Mouse (Mus musculus) bone marrow macrophage, adult 2 months (primary cell): ENCODE results near the gene Fhl1. TPM values are rescaled to one million over a fixed set of nuclear protein-coding genes. Genes with fewer than 3 reads are reported as not detected.

Source experiments
- H3K27ac ChIP-seq: 2 replicates; pipeline ENCODE4 v1.5.1; 2012; ENCODE audit warnings: low read depth, low read length; ENCODE audit not compliant: insufficient read depth
- H3K4me1 ChIP-seq: 2 replicates; pipeline ENCODE4 v1.6.1; 2012; ENCODE audit warnings: low read length; ENCODE audit not compliant: control insufficient read depth, insufficient read depth
- H3K4me3 ChIP-seq: 2 replicates; pipeline ENCODE4 v1.5.1; 2012; ENCODE audit warnings: mild to moderate bottlenecking, low read length, moderate library complexity; ENCODE audit not compliant: insufficient read depth
- CTCF ChIP-seq: IDR thresholded peaks from 2 replicates; pipeline ENCODE4 v1.5.1; 2012; ENCODE audit warnings: low read depth, mild to moderate bottlenecking, low read length, moderate library complexity
- POLR2A ChIP-seq: IDR thresholded peaks from 2 replicates; pipeline ENCODE4 v1.6.1; 2012; ENCODE audit warnings: mild to moderate bottlenecking, low read depth, low read length, borderline replicate concordance
- polyA plus RNA-seq: library from polyadenylated mRNA; stranded (reverse); fragments of >200 nt; gene quantifications from 2 replicates; pipeline ENCODE4 v1.2.4, GENCODE M21; 2012; ENCODE audit not compliant: missing spikeins, insufficient read depth, insufficient read length

Gene Fhl1
- polyA plus RNA-seq, 1 experiment, result 0.51 TPM

- Histone ChIP-seq H3K4me3 (no peak overlapping the region), H3K27ac (no peak overlapping the region), H3K4me1 (no peaks in the 10 kb centered on the region)
- TF ChIP-seq CTCF (no peak), POLR2A (no peak)
Observed at GRCm38 (mm10) chrX:56786281-56787061, 54.9 kb downstream of the Fhl1 start.

- Histone ChIP-seq H3K4me1 (no peaks in the 10 kb centered on the region), H3K27ac (no peak overlapping the region), H3K4me3 (no peak overlapping the region)
- TF ChIP-seq POLR2A (no peak), CTCF (no peak)
Observed at GRCm38 (mm10) chrX:56787486-56787885, 55.9 kb downstream of the Fhl1 start.

GRCm38 (mm10) chrX:56790591-56790990 is 59.0 kb downstream of the Fhl1 start:
- Histone ChIP-seq H3K27ac (no peak overlapping the region), H3K4me1 (no peaks in the 10 kb centered on the region), H3K4me3 (no peak overlapping the region)
- TF ChIP-seq CTCF (no peak), POLR2A (no peak)

GRCm38 (mm10) chrX:56791268-56791667 is 59.7 kb downstream of the Fhl1 start:
- H3K4me3 ChIP-seq, result no peak overlapping the region
- H3K27ac ChIP-seq, result no peak overlapping the region
- H3K4me1 ChIP-seq, result no peaks in the 10 kb centered on the region
- TF ChIP-seq CTCF (no peak), POLR2A (no peak)

- Histone ChIP-seq H3K4me1 (no peaks in the 10 kb centered on the region), H3K27ac (no peak within 1 kb of the TSS), H3K4me3 (peak within 1 kb of the TSS; percentile 35)
- TF ChIP-seq CTCF (no peak), POLR2A (no peak)
Observed at GRCm38 (mm10) chrX:56821765-56822603, 90.4 kb downstream of the Fhl1 start, which contains the start of gene Map7d3. TSS of gene Map7d3 (minus strand) at chrX:56822326.

GRCm38 (mm10) chrX:56827492-56827891 is 95.9 kb downstream of the Fhl1 start:
- H3K4me3 ChIP-seq, result no peak overlapping the region
- TF ChIP-seq POLR2A, result no peak
- no peak for TF ChIP-seq CTCF
- no peak overlapping the region for H3K27ac ChIP-seq

GRCm38 (mm10) chrX:56835842-56836241 is 104.3 kb downstream of the Fhl1 start:
- Histone ChIP-seq H3K4me1 (no peaks in the 10 kb centered on the region; the same call in 1 of the 2 replicates), H3K27ac (no peak overlapping the region), H3K4me3 (no peak overlapping the region)
- no peak for TF ChIP-seq POLR2A
- no peak for TF ChIP-seq CTCF

More at GRCm38 (mm10) chrX:56827492-56827891, 95.9 kb downstream of the Fhl1 start:
- H3K4me1 ChIP-seq, result no peaks in the 10 kb centered on the region

- no peak overlapping the region for H3K4me3 ChIP-seq
- H3K4me1 ChIP-seq, result no peaks in the 10 kb centered on the region; the same call in 1 of the 2 replicates
- no peak overlapping the region for H3K27ac ChIP-seq
- TF ChIP-seq POLR2A (no peak), CTCF (no peak)
Observed at GRCm38 (mm10) chrX:56839369-56839768, 107.8 kb downstream of the Fhl1 start.

- Histone ChIP-seq H3K4me3 (no peak overlapping the region), H3K4me1 (no peaks in the 10 kb centered on the region), H3K27ac (no peak overlapping the region)
- TF ChIP-seq CTCF (no peak), POLR2A (no peak)
Observed at GRCm38 (mm10) chrX:56841255-56841654, 109.7 kb downstream of the Fhl1 start.

Other genes with a start within 250 kb of the Fhl1 start
- gene Gm10477, start 207.0 kb upstream of the Fhl1 start, polyA plus RNA-seq, result not detected in 2 replicates
- not detected in 2 replicates for gene Gm648, start 182.2 kb upstream of the Fhl1 start, polyA plus RNA-seq
- gene Mmgt1, start 133.7 kb upstream of the Fhl1 start, polyA plus RNA-seq, result 11.3 and 14.9 TPM in 2 replicates
- 19.2 and 21.6 TPM in 2 replicates for gene Slc9a6, start 122.0 kb upstream of the Fhl1 start, polyA plus RNA-seq
- 1.0 TPM in 2 replicates for gene Map7d3, start 90.5 kb downstream of the Fhl1 start, polyA plus RNA-seq
- gene Adgrg4, start 138.4 kb downstream of the Fhl1 start, polyA plus RNA-seq, result not detected in 2 replicates